In genomic region chr14:25472096-25472861, GRCm38 (mm10) we compare ENCODE assay signal across 7 mouse cellular contexts. TPM values are rescaled to one million over a fixed set of nuclear protein-coding genes. Genes with fewer than 3 reads are reported as not detected.
DNase-seq lines count a peak whose midpoint lies in the region; ATAC-seq and TF ChIP-seq lines count a peak whose summit lies in the region.

No protein-coding gene starts in this region.

- ATAC-seq in heart, embryonic 16.5 days (replicated peaks; ENCODE audit: extremely low read depth, insufficient read depth, low FRiP score), result no peak
- no peak for ATAC-seq in limb, embryonic 15.5 days (ENCODE audit: insufficient number of reproducible peaks, low FRiP score, low TSS enrichment, low read depth)

- H3K4me1 ChIP-seq in thymus, adult 2 months (replicated peaks; ENCODE audit: control insufficient read depth, insufficient read depth, low read length), result peaks cover 79% of the 10 kb centered on the region
- peaks cover 98% of the 10 kb centered on the region for H3K4me1 ChIP-seq in heart, embryonic 16.5 days (ENCODE audit: control insufficient read depth, insufficient read depth, low read length)
- peaks cover 99% of the 10 kb centered on the region for H3K4me1 ChIP-seq in limb, embryonic 15.5 days

- no peak overlapping the region for H3K4me3 ChIP-seq in thymus, adult 2 months (ENCODE audit: control insufficient read depth, insufficient read depth, low read length)
- H3K4me3 ChIP-seq in heart, embryonic 16.5 days (ENCODE audit: low read length), result no peak overlapping the region
- no peak overlapping the region for H3K4me3 ChIP-seq in limb, embryonic 15.5 days

- H3K9ac ChIP-seq in heart, embryonic 16.5 days (ENCODE audit: low read length), result no peak overlapping the region
- no peak overlapping the region for H3K9ac ChIP-seq in limb, embryonic 15.5 days

- no peaks in the 10 kb centered on the region for H3K27me3 ChIP-seq in thymus, adult 2 months (ENCODE audit: control insufficient read depth, insufficient read depth, low read length)
- no peaks in the 10 kb centered on the region for H3K27me3 ChIP-seq in heart, embryonic 16.5 days (ENCODE audit: control insufficient read depth, insufficient read depth, low read length)
- no peaks in the 10 kb centered on the region for H3K27me3 ChIP-seq in limb, embryonic 15.5 days

- WGBS in thymus, adult 2 months, result 66% methylated on average over 6 of the region's 6 CpGs
- 57% methylated on average over 6 of the region's 6 CpGs for whole genome bisulfite sequencing in heart, embryonic 16.5 days
- WGBS in limb, embryonic 15.5 days, result 74% methylated on average over 6 of the region's 6 CpGs

- no peak for TF ChIP-seq CTCF in thymus, adult 2 months (IDR thresholded peaks at IDR 0.05; ENCODE audit: borderline replicate concordance, control insufficient read depth, extremely low read depth, insufficient read depth, low read length, poor library complexity)

- peak overlapping the region; percentile 11 for H3K27ac ChIP-seq in thymus, adult 2 months (ENCODE audit: control insufficient read depth, insufficient read depth, low read length)
- peak overlapping the region; percentile 61; the same call in 1 of the 2 replicates for H3K27ac ChIP-seq in heart, embryonic 16.5 days (ENCODE audit: low read length)
- peak overlapping the region; percentile 62; the same call in 1 of the 2 replicates for H3K27ac ChIP-seq in limb, embryonic 15.5 days

- no peak for TF ChIP-seq POLR2A in thymus, adult 2 months (IDR thresholded peaks at IDR 0.05; ENCODE audit: control insufficient read depth, extremely low read depth, insufficient read depth, low read length, poor library complexity)

- H3K36me3 ChIP-seq in thymus, adult 2 months (ENCODE audit: control insufficient read depth, insufficient read depth, low read length), result no peaks in the 10 kb centered on the region
- no peaks in the 10 kb centered on the region for H3K36me3 ChIP-seq in heart, embryonic 16.5 days (ENCODE audit: control insufficient read depth, insufficient read depth)
- H3K36me3 ChIP-seq in limb, embryonic 15.5 days, result peaks cover 6% of the 10 kb centered on the region; the same call in 1 of the 2 replicates

- no peak overlapping the region for H3K4me2 ChIP-seq in heart, embryonic 16.5 days (ENCODE audit: low read depth, low read length)
- no peak overlapping the region for H3K4me2 ChIP-seq in limb, embryonic 15.5 days

- no peaks in the 10 kb centered on the region for H3K9me3 ChIP-seq in heart, embryonic 16.5 days (replicated peaks; ENCODE audit: control insufficient read depth, low read length)
- no peaks in the 10 kb centered on the region for H3K9me3 ChIP-seq in limb, embryonic 15.5 days

- peak; percentile 19 for DNase-seq in thymus, adult 2 months
- no peak for DNase-seq in thymus, postnatal 14 days
- peak; percentile 36 for DNase-seq in yolk sac, embryonic 10.5 days (ENCODE audit: low spot score)
- DNase-seq in urinary bladder, postnatal 4 days (ENCODE audit: low spot score in 2 of 2), result no peak
- DNase-seq in thymus, adult 18-20 months, result no peak

RNA-seq across cellular contexts. Expression of gene Zmiz1, which starts 13.3 kb away (rescaled TPM):
- polyA plus RNA-seq in thymus, adult 2 months (2012; rRNA removed), result 58.9 and 93.6 TPM in 2 replicates
- polyA plus RNA-seq in heart, embryonic 16.5 days (2015; fragmentation: Nextera tagmentation; extraction: Ambion mirVana), result 20.6 and 22.6 TPM in 2 replicates
- polyA plus RNA-seq in limb, embryonic 15.5 days (2015; fragmentation: Nextera tagmentation; extraction: Ambion mirVana), result 41.9 and 50.5 TPM in 2 replicates

Comparison
In these comparisons a context has a peak if more than half of its experiments do, and no peak if none do; other contexts are left out.
1. DNase-seq: peak in thymus, adult 2 months (single experiment) and yolk sac, embryonic 10.5 days (single experiment); none in thymus, postnatal 14 days (single experiment), urinary bladder, postnatal 4 days (0 of 2) and thymus, adult 18-20 months (0 of 2).
2. H3K27ac ChIP-seq: peak in every context shown above with its lines; median percentile 62 in limb, embryonic 15.5 days; 61 in heart, embryonic 16.5 days; 11 in thymus, adult 2 months.